Mouse (Mus musculus): ENCODE data around the gene Tomm20. TPM values are rescaled to one million over a fixed set of nuclear protein-coding genes. Genes with fewer than 3 reads are reported as not detected.
"Not testable (repeated sequence)": the region's sequence is repeated elsewhere in the genome, so short reads cannot be mapped to it uniquely, and the experiment has no call there.

Gene Tomm20
- polyA plus RNA-seq, 1 experiment from 2014 or later = 188 TPM

DNA sequence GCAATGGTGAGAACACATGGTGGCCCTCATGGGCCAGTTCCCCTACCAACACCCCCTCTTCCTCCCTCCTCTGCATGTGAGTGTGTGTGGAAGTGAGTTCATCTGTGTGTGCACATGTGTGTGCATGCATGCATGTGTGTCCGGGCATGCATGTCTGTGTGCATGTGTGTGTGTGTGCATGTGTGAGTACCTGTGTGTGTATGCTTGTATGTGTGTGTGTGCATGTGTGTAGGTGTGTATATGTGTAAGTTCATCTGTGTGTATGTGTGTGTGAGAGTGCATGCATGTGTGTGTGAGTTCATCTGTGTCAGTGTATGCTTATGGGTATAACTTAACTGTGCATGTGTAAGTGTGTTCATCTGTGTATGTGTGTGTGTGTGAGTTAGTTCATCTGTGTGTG lies 27.3 kb downstream of the Tomm20 start:
- H3K27ac ChIP-seq (ENCODE audit: low read length) = no peak overlapping the region

GRCm38 (mm10) chr8:126917179-126917905 lies 28.3 kb downstream of the Tomm20 start:
- no peaks in the 10 kb centered on the region for H3K9me3 ChIP-seq (ENCODE audit: control insufficient read depth, low read length)
- H3K27ac ChIP-seq (ENCODE audit: low read length) = peak overlapping the region; percentile 38; the same call in 1 of the 2 replicates
- peaks cover 32% of the 10 kb centered on the region for H3K4me1 ChIP-seq (replicated peaks; ENCODE audit: control insufficient read depth, insufficient read depth, low read length)
- H3K4me3 ChIP-seq (ENCODE audit: low read length) = no peak overlapping the region
- no peak overlapping the region for H3K9ac ChIP-seq (ENCODE audit: low read length)
- WGBS = 37% methylated on average over 6 of the region's 6 CpGs
- no peaks in the 10 kb centered on the region for H3K36me3 ChIP-seq (ENCODE audit: control insufficient read depth, insufficient read depth, low read length)
- no peaks in the 10 kb centered on the region for H3K27me3 ChIP-seq (ENCODE audit: control insufficient read depth, insufficient read depth, low read depth, low read length)
- no peak overlapping the region for H3K4me2 ChIP-seq (ENCODE audit: low read depth, low read length)
- no peak for ATAC-seq (ENCODE audit: low read depth)

More for the DNA sequence above, 27.3 kb downstream of the Tomm20 start:
- no peaks in the 10 kb centered on the region for H3K9me3 ChIP-seq (ENCODE audit: control insufficient read depth, low read length)
- H3K4me3 ChIP-seq (ENCODE audit: low read length) = no peak overlapping the region
- 97% methylated on average over 1 of the region's 1 CpGs for WGBS
- H3K9ac ChIP-seq (ENCODE audit: low read length) = no peak overlapping the region
- H3K4me2 ChIP-seq (ENCODE audit: low read depth, low read length) = no peak overlapping the region
- peaks cover 28% of the 10 kb centered on the region for H3K4me1 ChIP-seq (replicated peaks; ENCODE audit: control insufficient read depth, insufficient read depth, low read length)
- no peaks in the 10 kb centered on the region for H3K27me3 ChIP-seq (ENCODE audit: control insufficient read depth, insufficient read depth, low read depth, low read length)
- no peak for ATAC-seq (ENCODE audit: low read depth)
- H3K36me3 ChIP-seq (ENCODE audit: control insufficient read depth, insufficient read depth, low read length) = no peaks in the 10 kb centered on the region

DNA sequence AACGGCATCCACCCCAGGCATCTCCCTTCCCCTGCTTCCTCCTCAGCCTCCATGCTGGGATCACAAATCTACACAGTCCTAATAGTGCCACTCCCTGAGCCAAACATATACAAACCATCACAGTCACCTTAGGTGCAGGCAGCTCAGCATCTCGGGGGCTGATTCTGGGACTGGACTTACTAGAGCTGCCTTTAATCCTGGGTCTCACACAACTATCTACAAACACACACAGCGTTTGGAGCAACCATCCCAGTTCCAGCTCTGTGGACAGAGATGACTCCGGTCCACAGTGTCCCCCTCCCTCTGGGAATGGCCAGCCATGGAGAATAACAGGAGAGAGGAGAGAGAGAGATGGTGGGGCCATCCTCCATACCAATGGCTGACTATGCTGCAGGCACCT lies 29.0 kb downstream of the Tomm20 start:
- no peak overlapping the region for H3K4me2 ChIP-seq (ENCODE audit: low read depth, low read length)
- 48% methylated on average over 4 of the region's 4 CpGs for WGBS
- peaks cover 32% of the 10 kb centered on the region for H3K4me1 ChIP-seq (replicated peaks; ENCODE audit: control insufficient read depth, insufficient read depth, low read length)
- no peaks in the 10 kb centered on the region for H3K27me3 ChIP-seq (ENCODE audit: control insufficient read depth, insufficient read depth, low read depth, low read length)
- ATAC-seq (ENCODE audit: low read depth) = no peak
- no peaks in the 10 kb centered on the region for H3K9me3 ChIP-seq (ENCODE audit: control insufficient read depth, low read length)
- H3K9ac ChIP-seq (ENCODE audit: low read length) = no peak overlapping the region
- peak overlapping the region; percentile 13; the same call in 1 of the 2 replicates for H3K27ac ChIP-seq (ENCODE audit: low read length)
- no peaks in the 10 kb centered on the region for H3K36me3 ChIP-seq (ENCODE audit: control insufficient read depth, insufficient read depth, low read length)
- H3K4me3 ChIP-seq (ENCODE audit: low read length) = no peak overlapping the region

GRCm38 (mm10) chr8:126914609-126915375 lies 30.9 kb downstream of the Tomm20 start:
- 28% methylated on average over 10 of the region's 10 CpGs for WGBS
- no peak for ATAC-seq (ENCODE audit: low read depth)

GRCm38 (mm10) chr8:126914107-126914490 lies 31.5 kb downstream of the Tomm20 start:
- not testable (repeated sequence) for ATAC-seq (ENCODE audit: low read depth); H3K27ac ChIP-seq (ENCODE audit: low read length); H3K36me3 ChIP-seq (ENCODE audit: control insufficient read depth, insufficient read depth, low read length); H3K4me2 ChIP-seq (ENCODE audit: low read depth, low read length); H3K9me3 ChIP-seq (ENCODE audit: control insufficient read depth, low read length); H3K27me3 ChIP-seq (ENCODE audit: control insufficient read depth, insufficient read depth, low read depth, low read length); H3K4me3 ChIP-seq (ENCODE audit: low read length); H3K9ac ChIP-seq (ENCODE audit: low read length)
- 50% methylated on average over 10 of the region's 10 CpGs for WGBS
- H3K4me1 ChIP-seq (replicated peaks; ENCODE audit: control insufficient read depth, insufficient read depth, low read length) = peaks cover 35% of the 10 kb centered on the region

More at GRCm38 (mm10) chr8:126914609-126915375, 30.9 kb downstream of the Tomm20 start:
- H3K27ac ChIP-seq (ENCODE audit: low read length) = peak overlapping the region; percentile 8; the same call in 1 of the 2 replicates
- H3K4me3 ChIP-seq (ENCODE audit: low read length) = no peak overlapping the region
- no peaks in the 10 kb centered on the region for H3K36me3 ChIP-seq (ENCODE audit: control insufficient read depth, insufficient read depth, low read length)
- H3K4me2 ChIP-seq (ENCODE audit: low read depth, low read length) = no peak overlapping the region
- H3K27me3 ChIP-seq (ENCODE audit: control insufficient read depth, insufficient read depth, low read depth, low read length) = no peaks in the 10 kb centered on the region
- H3K4me1 ChIP-seq (replicated peaks; ENCODE audit: control insufficient read depth, insufficient read depth, low read length) = peaks cover 31% of the 10 kb centered on the region
- H3K9me3 ChIP-seq (ENCODE audit: control insufficient read depth, low read length) = no peaks in the 10 kb centered on the region
- H3K9ac ChIP-seq (ENCODE audit: low read length) = 0 out of 2 replicates have a peak overlapping the region, but pooled peaks have one; percentile 34

- 34% methylated on average over 12 of the region's 12 CpGs for WGBS
- H3K4me3 ChIP-seq (ENCODE audit: low read length) = no peak overlapping the region
- peak overlapping the region; percentile 53 for H3K27ac ChIP-seq (ENCODE audit: low read length)
- no peaks in the 10 kb centered on the region for H3K36me3 ChIP-seq (ENCODE audit: control insufficient read depth, insufficient read depth, low read length)
- ATAC-seq (ENCODE audit: low read depth) = peak; percentile 39
- no peaks in the 10 kb centered on the region for H3K27me3 ChIP-seq (ENCODE audit: control insufficient read depth, insufficient read depth, low read depth, low read length)
- no peak overlapping the region for H3K4me2 ChIP-seq (ENCODE audit: low read depth, low read length)
- H3K4me1 ChIP-seq (replicated peaks; ENCODE audit: control insufficient read depth, insufficient read depth, low read length) = peaks cover 35% of the 10 kb centered on the region
- no peak overlapping the region for H3K9ac ChIP-seq (ENCODE audit: low read length)
- H3K9me3 ChIP-seq (ENCODE audit: control insufficient read depth, low read length) = no peaks in the 10 kb centered on the region
These were observed 32.2 kb downstream of the Tomm20 start for GRCm38 (mm10) chr8:126913241-126914106.

GRCm38 (mm10) chr8:126909371-126909802 lies 36.3 kb downstream of the Tomm20 start:
- no peaks in the 10 kb centered on the region for H3K27me3 ChIP-seq (ENCODE audit: control insufficient read depth, insufficient read depth, low read depth, low read length)
- H3K9me3 ChIP-seq (ENCODE audit: control insufficient read depth, low read length) = no peaks in the 10 kb centered on the region
- no peak overlapping the region for H3K27ac ChIP-seq (ENCODE audit: low read length)
- WGBS = 49% methylated on average over 10 of the region's 10 CpGs
- no peak overlapping the region for H3K4me3 ChIP-seq (ENCODE audit: low read length)
- peaks cover 18% of the 10 kb centered on the region for H3K4me1 ChIP-seq (replicated peaks; ENCODE audit: control insufficient read depth, insufficient read depth, low read length)
- H3K9ac ChIP-seq (ENCODE audit: low read length) = no peak overlapping the region
- no peaks in the 10 kb centered on the region for H3K36me3 ChIP-seq (ENCODE audit: control insufficient read depth, insufficient read depth, low read length)
- no peak overlapping the region for H3K4me2 ChIP-seq (ENCODE audit: low read depth, low read length)
- ATAC-seq (ENCODE audit: low read depth) = peak; percentile 44; the same call in 1 of the 2 replicates

- Histone ChIP-seq H3K36me3 (ENCODE audit: control insufficient read depth, insufficient read depth, low read length) (no peaks in the 10 kb centered on the region), H3K27ac (ENCODE audit: low read length) (no peak overlapping the region), H3K27me3 (ENCODE audit: control insufficient read depth, insufficient read depth, low read depth, low read length) (no peaks in the 10 kb centered on the region), H3K4me3 (ENCODE audit: low read length) (no peak overlapping the region), H3K4me1 (replicated peaks; ENCODE audit: control insufficient read depth, insufficient read depth, low read length) (peaks cover 14% of the 10 kb centered on the region), H3K9ac (ENCODE audit: low read length) (0 out of 2 replicates have a peak overlapping the region, but pooled peaks have one; percentile 1), H3K4me2 (ENCODE audit: low read depth, low read length) (no peak overlapping the region), H3K9me3 (ENCODE audit: control insufficient read depth, low read length) (no peaks in the 10 kb centered on the region)
- ATAC-seq (ENCODE audit: low read depth) = no peak
- 69% methylated on average over 6 of the region's 6 CpGs for WGBS
These were observed 36.8 kb downstream of the Tomm20 start for GRCm38 (mm10) chr8:126908805-126909204.
